Mouse (Mus musculus) bone marrow, adult 2 months (tissue): ENCODE data around the gene Anapc2.

ENCODE experiments used
- CTCF ChIP-seq: fragments of 200-500 bp; IDR thresholded peaks from 2 replicates; pipeline ENCODE4 v1.5.1; 2011; ENCODE audit warnings: low read length, control low read depth; ENCODE audit not compliant: control insufficient read depth, insufficient read depth
- POLR2A ChIP-seq: fragments of 200-500 bp; IDR thresholded peaks from 2 replicates; pipeline ENCODE4 v1.6.1; 2011; ENCODE audit warnings: low read depth, mild to moderate bottlenecking, control low read depth, low read length, borderline replicate concordance; ENCODE audit not compliant: control insufficient read depth

DNA sequence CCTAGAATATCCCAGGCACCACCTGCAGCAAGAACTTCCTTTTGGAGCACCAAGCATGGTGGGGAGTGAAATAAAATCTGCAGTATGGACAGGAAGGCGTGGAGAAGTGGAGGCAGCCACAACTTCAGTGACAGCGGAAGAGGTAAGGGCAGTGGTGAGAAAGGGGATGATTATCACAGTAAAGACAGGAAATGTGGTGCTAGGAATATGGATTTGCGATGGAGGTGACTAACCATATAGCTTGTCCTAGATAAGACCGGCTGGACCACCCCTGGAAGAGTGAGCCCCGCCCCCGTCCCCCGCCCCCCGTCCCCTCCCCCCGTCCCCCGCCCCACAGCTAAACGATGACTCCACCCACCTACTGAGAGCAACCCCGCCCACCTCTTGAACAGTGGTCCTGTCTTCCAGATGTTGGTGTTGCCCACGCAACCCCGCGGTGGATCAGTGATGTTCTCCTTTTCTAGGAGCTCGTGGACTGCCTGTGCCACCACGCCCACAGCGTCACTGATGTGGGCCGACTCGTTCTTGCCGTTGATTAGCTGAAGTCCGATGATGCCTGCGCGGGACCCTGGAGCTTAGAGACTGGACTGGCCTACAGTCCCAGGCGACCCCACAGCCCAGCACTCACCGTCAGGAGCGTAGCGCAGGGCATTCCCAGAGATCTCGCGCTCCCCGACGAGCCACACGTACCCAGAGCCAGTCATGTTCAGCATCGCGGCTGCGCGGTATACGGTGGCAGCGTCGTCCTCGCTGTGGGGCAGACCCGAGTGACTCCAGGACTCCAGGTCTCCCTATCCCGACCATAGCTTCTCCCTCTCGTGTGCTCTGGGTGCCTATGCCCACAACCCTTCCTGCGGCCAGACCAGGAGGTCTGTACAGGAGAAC lies 32.6 kb downstream of the Anapc2 start:
- no peak for TF ChIP-seq CTCF
- 0 out of 2 replicates have a peak, but pooled peaks have one; percentile 12 for TF ChIP-seq POLR2A
